Mouse (Mus musculus): ENCODE measurements at regions not wholly inside any gene's neighbourhood (a gene's known extent, or its start where the extent isn't known, plus 50 kb on each side); places are given as distances from the start of the nearest gene placed in this dataset.

GRCm38 (mm10) chr5:18177810-18178209 is 182.3 kb downstream of the Gnai1 start:
- WGBS: 82% methylated on average over 3 of the region's 3 CpGs
- Histone ChIP-seq H3K36me3 (replicated peaks) (no peaks in the 10 kb centered on the region), H3K27ac (no peak overlapping the region), H3K4me2 (no peak overlapping the region), H3K4me3 (replicated peaks) (no peak overlapping the region), H3K9me3 (no peaks in the 10 kb centered on the region), H3K9ac (no peak overlapping the region), H3K27me3 (no peaks in the 10 kb centered on the region), H3K4me1 (no peaks in the 10 kb centered on the region)
- ATAC-seq (ENCODE audit: low FRiP score): no peak

- 80% methylated on average over 4 of the region's 4 CpGs for WGBS
- no peak for ATAC-seq (ENCODE audit: low FRiP score)
- H3K4me1 ChIP-seq: no peaks in the 10 kb centered on the region
- H3K27ac ChIP-seq: no peak overlapping the region
- no peaks in the 10 kb centered on the region for H3K9me3 ChIP-seq
- no peaks in the 10 kb centered on the region for H3K27me3 ChIP-seq
- no peak overlapping the region for H3K4me2 ChIP-seq
- H3K4me3 ChIP-seq (replicated peaks): no peak overlapping the region
- H3K36me3 ChIP-seq (replicated peaks): no peaks in the 10 kb centered on the region
- no peak overlapping the region for H3K9ac ChIP-seq
These were observed 148.6 kb downstream of the Gnai1 start for GRCm38 (mm10) chr5:18211395-18212057.

Measured in forebrain, embryonic 12.5 days (tissue).